Mouse (Mus musculus) v-Abl transformed pro-B cells (cell line): ENCODE measurements at regions not wholly inside any gene's neighbourhood (a gene's known extent, or its start where the extent isn't known, plus 50 kb on each side); places are given as distances from the start of the nearest gene placed in this dataset.

Source experiments
- in situ Hi-C, 2 experiments: fragments of 400-800 bp; cut with MboI; formaldehyde crosslinking; loops; one replicate each; pipeline ENCODE4 v1.15.1; 2025; ENCODE audit not compliant: unreplicated experiment in 2 of 2

GRCm38 (mm10) chr17:72993134-72993533 is 75.0 kb downstream of the Lbh start:
- in situ Hi-C loops: no loop called here

DNA sequence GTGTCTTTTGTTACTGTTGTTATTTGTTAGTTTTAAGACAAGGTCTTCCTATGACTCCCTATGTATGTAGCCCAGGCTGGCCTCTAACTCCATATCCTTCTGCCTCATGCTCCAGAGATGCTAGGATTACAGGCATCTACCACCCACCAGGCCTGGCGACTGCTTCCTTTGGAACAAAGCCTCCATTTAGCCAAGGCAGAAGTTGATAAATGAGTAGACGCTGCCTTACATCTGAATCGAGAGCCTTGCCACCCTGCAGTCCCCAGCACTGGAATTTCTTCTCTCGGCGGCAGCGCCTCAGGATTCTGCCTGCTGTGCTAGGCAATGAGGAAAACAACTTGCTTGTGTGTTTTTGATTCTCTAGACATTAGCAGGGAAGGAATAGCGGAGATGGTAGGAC is 75.5 kb downstream of the Lbh start:
- in situ Hi-C loops: no loop called here

- in situ Hi-C loops: no loop called here
Measured at GRCm38 (mm10) chr17:72996539-72996938, 78.4 kb downstream of the Lbh start.

- in situ Hi-C loops: no loop called here
Measured at GRCm38 (mm10) chr17:72997301-72997921, 79.3 kb downstream of the Lbh start.

DNA sequence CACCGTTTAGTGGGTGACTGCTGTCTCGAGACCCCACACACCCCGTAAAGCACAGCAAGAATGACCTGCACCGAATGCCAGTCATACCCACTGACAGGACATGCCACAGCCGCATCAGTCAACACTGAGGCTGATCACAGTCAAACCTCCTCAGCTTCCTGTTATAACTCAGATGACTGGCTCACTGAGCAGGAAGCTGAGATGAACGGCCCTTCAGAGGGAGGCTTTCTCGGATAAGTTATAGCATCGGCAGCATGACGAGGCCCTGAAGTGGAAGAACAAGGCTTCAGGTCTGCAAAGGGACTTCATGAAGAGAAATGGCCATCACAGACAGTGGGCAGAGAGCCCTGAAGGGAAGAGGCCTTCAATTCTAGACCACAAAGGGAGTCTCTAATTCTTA is 87.0 kb downstream of the Lbh start:
- in situ Hi-C loops: no loop called here

DNA sequence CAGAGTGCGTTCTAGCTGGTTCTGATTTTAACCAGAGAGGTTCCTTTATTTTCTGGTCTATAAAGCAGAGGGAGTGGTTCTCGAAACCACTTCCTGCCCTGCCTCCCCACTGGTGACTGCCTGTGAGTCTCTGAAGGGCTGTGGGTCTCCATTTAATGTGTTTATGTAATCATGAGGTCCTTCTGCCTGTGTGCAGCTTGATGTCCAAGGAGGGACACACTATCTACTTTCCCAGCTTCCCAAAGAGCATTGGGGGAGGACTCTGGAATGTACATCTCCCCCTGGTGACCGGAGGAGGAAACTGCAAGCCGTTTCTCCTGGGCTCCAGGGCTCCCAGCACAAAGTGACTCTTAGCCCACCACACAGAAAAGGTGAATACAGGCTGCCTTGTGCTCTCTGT is 90.8 kb downstream of the Lbh start:
- in situ Hi-C loops: no loop called here

- in situ Hi-C loops: no loop called here
Measured at GRCm38 (mm10) chr17:73009962-73010361, 91.9 kb downstream of the Lbh start.

GRCm38 (mm10) chr17:73012356-73012755 is 94.3 kb downstream of the Lbh start:
- in situ Hi-C loops: no loop called here

DNA sequence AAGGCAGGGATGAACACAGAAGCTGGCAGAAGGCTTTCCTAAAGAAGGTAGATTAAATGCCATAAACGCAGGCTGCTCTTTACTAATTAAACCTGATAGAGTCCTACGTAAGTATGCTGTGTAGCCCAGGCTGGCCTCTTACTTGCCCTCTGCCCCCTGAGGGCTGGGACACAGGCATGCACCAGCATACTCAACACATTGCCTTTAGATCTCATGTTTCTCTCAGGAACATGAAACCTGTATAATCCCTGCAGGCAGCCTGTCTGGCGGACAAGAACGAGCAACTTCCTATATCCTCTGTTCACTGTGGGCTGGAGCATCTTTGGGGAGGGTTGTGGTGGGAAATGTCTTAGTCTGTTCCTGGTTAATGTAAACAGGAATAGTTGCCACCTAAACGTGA is 94.8 kb upstream of the Lclat1 start:
- in situ Hi-C loops: no loop called here

GRCm38 (mm10) chr17:73014090-73014853 is 93.5 kb upstream of the Lclat1 start:
- in situ Hi-C loops: no loop called here

GRCm38 (mm10) chr17:73017173-73017572 is 90.6 kb upstream of the Lclat1 start:
- in situ Hi-C loops: loop anchor here in 1 of 2 experiments (5.0 kb wide), 1 partner anchor 90 kb away; no protein-coding TSS in a partner anchor

GRCm38 (mm10) chr17:73022630-73023051 is 85.1 kb upstream of the Lclat1 start:
- in situ Hi-C loops: no loop called here

DNA sequence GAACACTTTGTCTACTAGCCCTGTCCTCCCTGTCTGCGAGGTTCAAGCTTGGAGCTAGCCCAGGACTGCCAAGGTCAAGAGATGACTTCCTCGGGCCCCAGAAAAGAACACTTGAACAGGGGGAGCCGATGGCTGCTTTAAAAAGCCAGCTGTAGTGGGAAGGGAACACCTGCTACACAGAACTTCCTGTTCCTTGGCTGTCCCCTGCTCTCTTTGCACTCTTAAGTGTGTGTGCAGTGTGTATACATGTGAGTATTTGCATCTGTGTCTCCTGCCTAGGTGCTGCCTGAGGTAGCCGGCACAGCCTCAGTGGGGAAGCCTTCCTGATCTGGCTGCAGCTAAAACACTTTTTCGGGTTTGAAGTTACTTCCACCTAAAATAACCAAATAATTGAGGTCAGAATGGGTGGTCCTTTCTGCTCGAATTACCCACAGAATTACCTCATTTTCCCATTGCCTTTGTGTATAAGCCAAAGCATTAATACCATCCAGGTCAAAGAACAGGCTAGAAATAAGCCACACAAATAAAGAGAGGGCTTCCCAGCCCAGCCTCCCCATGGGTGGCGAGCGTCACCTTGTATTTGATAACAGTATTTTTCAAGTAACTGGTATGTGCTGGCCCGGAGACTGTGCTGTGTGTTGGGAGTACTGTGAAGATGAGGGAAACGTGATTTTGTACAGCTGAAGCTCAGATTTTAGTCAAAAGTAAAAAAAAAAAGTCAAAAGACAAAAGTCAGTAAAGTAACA is 84.2 kb upstream of the Lclat1 start:
- in situ Hi-C loops: no loop called here

DNA sequence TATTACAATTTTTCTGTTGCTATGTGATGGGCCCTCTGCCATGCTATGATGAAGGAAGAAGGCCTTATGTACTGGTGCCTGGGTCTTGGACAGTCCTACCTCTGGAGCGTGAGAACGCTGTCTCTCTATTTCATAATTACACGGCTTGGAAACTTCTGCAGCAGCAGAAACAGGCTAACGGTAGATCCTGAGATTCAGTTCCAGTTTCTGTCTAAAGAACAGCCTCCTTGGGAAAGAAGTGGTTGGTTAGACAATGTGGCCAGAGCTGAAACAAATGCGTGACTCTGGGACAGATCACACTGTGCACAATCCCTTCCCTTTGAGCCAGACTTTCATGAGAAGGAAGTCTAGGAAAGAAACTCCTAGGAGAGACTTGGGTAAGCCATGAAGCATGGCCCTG is 80.7 kb upstream of the Lclat1 start:
- in situ Hi-C loops: loop anchor here in 1 of 2 experiments (5.0 kb wide), 1 partner anchor 100 kb away; no protein-coding TSS in a partner anchor

DNA sequence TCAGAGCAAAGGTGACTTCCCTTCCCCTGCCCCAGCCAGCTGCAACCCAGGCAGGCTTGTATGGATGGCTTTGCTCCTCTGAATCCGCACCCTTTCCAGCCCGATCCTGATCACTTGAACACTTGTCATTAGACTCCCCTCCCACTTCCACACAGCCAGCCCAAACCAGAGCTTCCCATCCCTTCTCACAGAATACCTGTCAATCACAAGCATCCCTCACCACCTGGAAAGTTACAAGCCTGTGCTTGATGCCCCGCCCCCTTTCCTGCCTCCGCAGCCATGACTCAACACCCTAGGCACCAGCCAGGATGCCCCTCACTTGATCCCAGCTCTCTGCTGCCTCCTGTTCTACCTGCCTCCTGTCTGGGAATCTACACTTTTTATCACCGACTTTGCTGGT is 76.0 kb upstream of the Lclat1 start:
- in situ Hi-C loops: loop anchor here (10.0 kb wide), 3 partner anchors 117 to 253 kb away; partner anchors contain the start of gene Lbh (in 1 of the 2)

DNA sequence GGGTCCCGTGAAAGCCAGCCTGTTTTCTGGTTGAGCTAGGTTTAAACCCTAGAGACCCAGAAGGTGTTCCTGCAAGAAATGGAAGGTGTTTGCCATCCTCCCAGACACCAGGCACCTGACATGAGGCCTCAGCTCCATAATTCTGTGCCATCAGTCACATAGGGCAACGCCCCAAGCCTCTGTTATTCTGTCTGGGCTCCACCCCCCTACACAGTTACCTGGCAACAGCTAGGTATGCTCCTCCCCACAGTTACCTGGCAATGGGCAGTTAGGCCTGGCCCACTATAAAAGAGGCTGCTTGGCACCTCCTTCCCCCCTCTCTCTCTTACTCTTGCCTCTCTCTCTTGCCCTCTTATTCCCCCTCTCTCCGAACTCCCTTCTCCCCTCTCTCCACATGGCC is 75.5 kb upstream of the Lclat1 start:
- in situ Hi-C loops: loop anchor here (10.0 kb wide), 3 partner anchors 118 to 252 kb away; partner anchors contain the start of gene Lbh (in 1 of the 2)

GRCm38 (mm10) chr17:73034420-73034819 is 73.4 kb upstream of the Lclat1 start:
- in situ Hi-C loops: loop anchor here (10.0 kb wide), 3 partner anchors 120 to 250 kb away; partner anchors contain the start of gene Lbh (in 1 of the 2)

GRCm38 (mm10) chr17:73034981-73035481 is 72.8 kb upstream of the Lclat1 start:
- in situ Hi-C loops: loop anchor here (5.0 to 10.0 kb wide), 4 partner anchors 47 to 250 kb away; partner anchors contain the start of gene Lbh (in 1 of the 2)

DNA sequence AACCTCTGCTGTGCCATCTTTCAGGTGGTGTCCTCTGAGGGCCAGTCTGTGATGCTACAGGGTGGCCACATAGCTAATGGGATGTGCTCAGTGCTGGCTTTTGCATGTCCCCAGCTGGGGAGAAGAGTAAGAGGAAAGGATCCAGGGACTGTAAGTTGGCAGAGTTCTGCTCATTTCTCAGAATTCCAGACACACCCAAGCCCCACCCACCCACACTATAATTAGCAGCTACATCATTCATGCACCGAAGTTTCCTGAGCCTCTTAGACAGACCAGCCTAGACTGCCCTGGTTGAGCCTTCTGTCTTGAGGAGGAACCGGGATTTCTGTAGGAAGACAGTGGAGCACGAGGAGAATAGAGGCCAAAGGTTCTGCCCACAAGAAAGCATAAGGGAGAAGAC is 70.9 kb upstream of the Lclat1 start:
- in situ Hi-C loops: loop anchor here (5.0 to 10.0 kb wide), 4 partner anchors 45 to 248 kb away; partner anchors contain the start of gene Lbh (in 1 of the 2)

- in situ Hi-C loops: loop anchor here (5.0 to 10.0 kb wide), 4 partner anchors 44 to 246 kb away; partner anchors contain the start of gene Lbh (in 1 of the 2)
Measured at GRCm38 (mm10) chr17:73038586-73038985, 69.2 kb upstream of the Lclat1 start.
